Mouse (Mus musculus) urinary bladder, postnatal 0 days (tissue): ENCODE results near the gene Trim14. TPM values are rescaled to one million over a fixed set of nuclear protein-coding genes. Genes with fewer than 3 reads are reported as not detected.

Experiments
- polyA plus RNA-seq: library from polyadenylated mRNA; unstranded; fragments of >200 nt; fragmentation: Nextera tagmentation; extraction: Ambion mirVana; gene quantifications from 2 replicates; pipeline ENCODE4 v1.2.1, GENCODE M21; 2015

The Trim14 gene
- 3.2 and 4.1 TPM in 2 replicates for polyA plus RNA-seq

DNA sequence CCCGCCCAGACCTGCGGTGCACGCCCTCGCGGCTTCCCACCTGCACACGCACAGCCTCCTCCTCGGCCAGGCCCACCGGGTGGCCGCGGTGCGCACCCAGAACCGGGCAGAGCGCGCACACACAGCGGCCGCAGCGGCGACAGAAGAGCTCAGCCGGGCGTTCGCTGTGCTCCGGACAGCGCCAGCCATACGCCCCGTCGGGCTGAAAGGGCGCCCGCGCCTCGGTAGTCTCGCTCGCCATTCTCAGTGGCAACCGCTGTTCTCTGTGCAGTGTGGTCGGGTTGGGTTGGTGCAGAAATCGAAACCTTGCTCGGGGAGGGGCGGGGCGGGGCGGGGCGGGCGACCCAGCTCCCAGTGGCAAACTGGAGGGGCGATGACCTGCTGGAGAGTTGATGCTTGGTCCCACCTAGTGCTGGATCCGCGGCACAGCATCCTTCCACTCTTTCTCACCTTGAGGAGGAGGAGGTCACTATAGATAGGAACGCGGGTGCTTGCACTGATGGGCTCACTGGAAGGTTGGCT lies at the start of gene Trim14:
Trim14 (minus strand) TSS at position 302 of the 522 bp plus-strand sequence.

DNA sequence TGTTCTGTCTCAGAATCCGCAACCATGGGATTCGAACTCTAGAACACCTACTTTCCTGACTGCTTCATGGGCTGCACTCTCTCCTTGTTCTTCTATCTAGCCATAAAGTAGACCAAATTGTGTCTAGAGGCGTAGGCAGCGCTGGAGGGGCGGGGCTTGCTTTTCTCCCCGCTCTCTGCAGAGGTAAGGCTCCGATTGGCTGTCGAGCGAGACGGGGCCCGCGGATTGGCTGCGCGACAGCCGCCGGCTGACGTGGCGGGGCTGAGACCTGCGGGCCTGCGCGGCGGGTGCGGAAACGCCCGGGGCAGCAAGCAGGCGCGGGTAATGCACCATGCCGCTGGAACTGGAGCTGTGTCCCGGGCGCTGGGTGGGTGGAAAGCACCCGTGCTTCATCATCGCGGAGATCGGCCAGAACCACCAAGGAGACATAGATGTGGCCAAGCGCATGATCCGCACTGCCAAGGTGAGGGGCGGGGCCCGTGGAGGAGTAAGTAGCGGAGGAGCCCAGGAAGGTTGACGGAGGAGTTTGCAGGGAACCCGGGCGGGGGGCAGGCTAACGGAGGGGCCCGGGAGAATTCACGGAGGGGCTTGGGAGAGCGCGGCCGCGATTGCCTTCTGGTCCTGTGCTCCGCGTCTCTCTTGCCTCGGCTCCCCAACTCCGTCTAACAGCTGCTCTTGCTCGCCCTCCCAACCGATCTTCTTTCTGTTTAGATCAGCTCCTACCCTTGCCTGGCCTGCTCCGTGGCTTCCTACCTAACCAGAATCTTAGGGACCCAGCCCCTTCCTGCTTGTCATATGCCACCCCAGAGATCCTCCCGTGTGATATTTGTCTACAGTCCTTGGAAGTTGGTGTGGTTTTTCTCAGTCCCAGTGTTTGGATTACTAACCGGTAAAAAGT lies 46.7 kb downstream of the Trim14 start, which contains the start of gene Nans:
Nans (plus strand) TSS at position 221 of the 898 bp plus-strand sequence.

DNA sequence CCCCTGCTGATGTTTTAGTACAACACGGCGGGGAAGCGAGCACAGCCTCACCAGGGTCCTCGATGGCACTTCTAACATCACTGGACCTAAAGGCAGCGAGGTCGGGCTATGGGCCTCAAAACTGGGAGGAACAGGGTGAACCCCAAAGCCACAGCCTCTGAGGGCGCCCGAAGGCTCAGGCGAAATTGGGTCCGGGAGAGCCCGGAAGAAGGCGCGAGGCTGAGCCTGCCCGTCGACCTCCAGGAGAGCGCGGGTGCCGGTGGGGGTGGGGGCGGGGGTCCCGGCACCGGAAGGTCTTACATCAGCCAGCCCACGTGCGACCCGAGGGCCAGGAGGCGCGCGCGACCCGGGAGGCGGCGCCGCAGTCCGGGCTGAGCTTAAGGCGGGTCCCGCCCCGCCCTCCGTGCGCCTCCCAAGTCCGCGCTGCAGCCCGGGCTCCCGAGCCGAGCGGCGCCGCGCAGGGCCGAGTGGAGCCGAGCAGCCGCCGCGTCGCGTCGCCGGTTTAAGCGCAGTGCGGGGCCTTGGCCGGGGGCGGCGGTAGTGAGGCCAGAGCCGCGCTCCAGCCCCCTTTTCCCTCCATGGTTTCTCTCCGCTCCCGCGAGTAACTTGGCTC lies 85.3 kb downstream of the Trim14 start, which contains the start of gene Anp32b:
Anp32b (plus strand) TSS at position 384 of the 613 bp plus-strand sequence.

Other genes starting within 250 kb of the Trim14 start
- gene Foxe1, start 192.5 kb downstream of the Trim14 start, polyA plus RNA-seq = not detected in 2 replicates
- gene Trmo, start 146.7 kb downstream of the Trim14 start, polyA plus RNA-seq = 6.2 and 6.6 TPM in 2 replicates
- gene Hemgn, start 122.6 kb downstream of the Trim14 start, polyA plus RNA-seq = 0.35 and 0.56 TPM in 2 replicates
- 114 and 126 TPM in 2 replicates for gene Anp32b, start 85.2 kb downstream of the Trim14 start, polyA plus RNA-seq
- 46.2 and 49.6 TPM in 2 replicates for gene Nans, start 46.9 kb downstream of the Trim14 start, polyA plus RNA-seq
- 3.3 and 5.2 TPM in 2 replicates for gene Coro2a, start 66.1 kb upstream of the Trim14 start, polyA plus RNA-seq
- gene Tbc1d2, start 114.1 kb upstream of the Trim14 start, polyA plus RNA-seq = 12.7 and 13.7 TPM in 2 replicates